ENCODE assay signal across 8 mouse cellular contexts in genomic region chr10:93454652-93455014, GRCm38 (mm10). TPM values are rescaled to one million over a fixed set of nuclear protein-coding genes. Genes with fewer than 3 reads are reported as not detected.
DNase-seq lines count a peak whose midpoint lies in the region; ATAC-seq and TF ChIP-seq lines count a peak whose summit lies in the region.
"Had no signal": no experiment of that assay in that cellular context is flagged by ENCODE, and none has a peak within 500 bp of the region (broad histone marks: within the 10 kb centered on the region; RNA-seq: fewer than 3 reads in every experiment).

No protein-coding gene starts in this region.

- no peak for ATAC-seq in limb, embryonic 11.5 days (ENCODE audit: insufficient number of reproducible peaks, low FRiP score, low TSS enrichment, low read depth)
- ATAC-seq in neural tube, embryonic 15.5 days (ENCODE audit: low FRiP score), result no peak
- ATAC-seq in monocyte, adult 5-6 weeks (replicated peaks; ENCODE audit: insufficient number of reproducible peaks, low FRiP score, low TSS enrichment, poor library complexity, severe bottlenecking), result no peak

- H3K4me2 ChIP-seq in limb, embryonic 11.5 days (ENCODE audit: low read depth, severe bottlenecking), result peak overlapping the region; percentile 62
- peak overlapping the region; percentile 71 for H3K4me2 ChIP-seq in neural tube, embryonic 15.5 days

- no peak overlapping the region for H3K9ac ChIP-seq in limb, embryonic 11.5 days (ENCODE audit: low read length)
- 0 out of 2 replicates have a peak overlapping the region, but pooled peaks have one; percentile 23 for H3K9ac ChIP-seq in neural tube, embryonic 15.5 days (replicated peaks)

- no peak for TF ChIP-seq CTCF in lung, adult 2 months (IDR thresholded peaks at IDR 0.05; ENCODE audit: insufficient read depth, low read length)

- H3K9me3 ChIP-seq in forebrain, embryonic 10.5 days, result no peaks in the 10 kb centered on the region
- H3K9me3 ChIP-seq in limb, embryonic 11.5 days (ENCODE audit: control insufficient read depth, low read length), result no peaks in the 10 kb centered on the region
- H3K9me3 ChIP-seq in neural tube, embryonic 15.5 days (replicated peaks), result no peaks in the 10 kb centered on the region

- peak overlapping the region; percentile 11 for H3K4me3 ChIP-seq in lung, adult 2 months (replicated peaks; ENCODE audit: extremely low read depth, low read depth, low read length)
- peak overlapping the region; percentile 81 for H3K4me3 ChIP-seq in forebrain, embryonic 10.5 days
- H3K4me3 ChIP-seq in limb, embryonic 11.5 days (ENCODE audit: low read depth, low read length), result 0 out of 2 replicates have a peak overlapping the region, but pooled peaks have one; percentile 83
- peak overlapping the region; percentile 88 for H3K4me3 ChIP-seq in neural tube, embryonic 15.5 days (replicated peaks)

- no peak for DNase-seq in lung, adult 2 months
- no peak for DNase-seq in lung, adult 18-20 months
- DNase-seq in forebrain, embryonic 10.5 days (ENCODE audit: extremely low spot score, low spot score), result no peak
- DNase-seq in limb, embryonic 11.5 days (ENCODE audit: low spot score), result no peak
- DNase-seq in gastrocnemius, postnatal 4 days (ENCODE audit: low spot score in 2 of 2), result no peak

- no peaks in the 10 kb centered on the region for H3K27me3 ChIP-seq in forebrain, embryonic 10.5 days (ENCODE audit: poor library complexity, severe bottlenecking)
- H3K27me3 ChIP-seq in limb, embryonic 11.5 days (ENCODE audit: control insufficient read depth, insufficient read depth, low read length), result no peaks in the 10 kb centered on the region
- H3K27me3 ChIP-seq in neural tube, embryonic 15.5 days (replicated peaks), result no peaks in the 10 kb centered on the region

- WGBS in lung, adult 2 months, result 6% methylated on average over 7 of the region's 7 CpGs
- 86% methylated on average over 7 of the region's 7 CpGs for WGBS in forebrain, embryonic 10.5 days
- WGBS in limb, embryonic 11.5 days, result 74% methylated on average over 7 of the region's 7 CpGs
- 61% methylated on average over 7 of the region's 7 CpGs for WGBS in neural tube, embryonic 15.5 days

- no peak for TF ChIP-seq POLR2A in lung, adult 2 months (IDR thresholded peaks at IDR 0.05; ENCODE audit: borderline replicate concordance, extremely low read depth, low read depth, low read length)

- peaks cover 6% of the 10 kb centered on the region for H3K4me1 ChIP-seq in lung, adult 2 months (ENCODE audit: control insufficient read depth, insufficient read depth, low read length)
- peaks cover 25% of the 10 kb centered on the region for H3K4me1 ChIP-seq in forebrain, embryonic 10.5 days
- H3K4me1 ChIP-seq in limb, embryonic 11.5 days (ENCODE audit: control insufficient read depth, insufficient read depth, low read length), result peaks cover 6% of the 10 kb centered on the region
- H3K4me1 ChIP-seq in neural tube, embryonic 15.5 days, result peaks cover 19% of the 10 kb centered on the region

- peaks cover 4% of the 10 kb centered on the region; the same call in 1 of the 2 replicates for H3K36me3 ChIP-seq in forebrain, embryonic 10.5 days (replicated peaks)
- no peaks in the 10 kb centered on the region for H3K36me3 ChIP-seq in limb, embryonic 11.5 days (ENCODE audit: control insufficient read depth, insufficient read depth, low read length)
- no peaks in the 10 kb centered on the region for H3K36me3 ChIP-seq in neural tube, embryonic 15.5 days

- no peak overlapping the region for H3K27ac ChIP-seq in forebrain, embryonic 10.5 days
- no peak overlapping the region for H3K27ac ChIP-seq in limb, embryonic 11.5 days (replicated peaks; ENCODE audit: low read depth, low read length)
- H3K27ac ChIP-seq in neural tube, embryonic 15.5 days (replicated peaks), result no peak overlapping the region

RNA-seq across cellular contexts. Expression of gene Lta4h, which starts 1.4 kb away (rescaled TPM):
- polyA plus RNA-seq in lung, adult 2 months (2012; rRNA removed), result 57.7 and 82.7 TPM in 2 replicates
- polyA plus RNA-seq in forebrain, embryonic 10.5 days (2016; fragmentation: Nextera tagmentation; extraction: Ambion mirVana), result 150 and 152 TPM in 2 replicates
- 181 and 193 TPM in 2 replicates for polyA plus RNA-seq in limb, embryonic 11.5 days (2014; fragmentation: Nextera tagmentation; extraction: Ambion mirVana)
- 79.3 and 129 TPM in 2 replicates for polyA plus RNA-seq in neural tube, embryonic 15.5 days (2015; fragmentation: Nextera tagmentation; extraction: Ambion mirVana)
- total RNA-seq in gastrocnemius, postnatal 4 days (2021), result 10 to 100 TPM; 65.4 to 71.1 TPM
- total RNA-seq in monocyte, adult 5-6 weeks (2017), result 194 to 214 TPM (median 195 TPM) in 3 replicates

RNA-seq across cellular contexts. Expression of gene Hal, which starts 33.9 kb away (rescaled TPM):
- 0.45 and 0.83 TPM in 2 replicates for polyA plus RNA-seq in lung, adult 2 months (2012; rRNA removed)
- polyA plus RNA-seq in forebrain, embryonic 10.5 days (2016; fragmentation: Nextera tagmentation; extraction: Ambion mirVana), result 0.12 and 0.26 TPM in 2 replicates
- polyA plus RNA-seq in limb, embryonic 11.5 days (2014; fragmentation: Nextera tagmentation; extraction: Ambion mirVana), result 0.29 and 1.1 TPM in 2 replicates
- 0.09 and 0.24 TPM in 2 replicates for polyA plus RNA-seq in neural tube, embryonic 15.5 days (2015; fragmentation: Nextera tagmentation; extraction: Ambion mirVana)
- total RNA-seq in gastrocnemius, postnatal 4 days (2021), result under 1 TPM; 0.12 to 0.16 TPM
- 1.4 TPM in 1 of 3 replicates, not detected in the others for total RNA-seq in monocyte, adult 5-6 weeks (2017)
- total RNA-seq: hematopoietic stem cell, adult 5-6 weeks had no signal

Comparison
In these comparisons a context has a peak if more than half of its experiments do, and no peak if none do; other contexts are left out.
1. H3K4me3 ChIP-seq: peak in every context shown above with its lines; median percentile 88 in neural tube, embryonic 15.5 days; 83 in limb, embryonic 11.5 days; 81 in forebrain, embryonic 10.5 days; 11 in lung, adult 2 months.